Mouse (Mus musculus) left cerebral cortex, postnatal 14 days (tissue): ENCODE measurements around the gene Lrrk1. TPM values are rescaled to one million over a fixed set of nuclear protein-coding genes. Genes with fewer than 3 reads are reported as not detected.
A peak's percentile ranks its signal among the peaks of the same experiment; 100 is the strongest.

ENCODE experiments used
- DNase-seq, 2 experiments: peaks; one replicate each; pipeline ENCODE4 v3.0.0; 2021 to 2022; ENCODE audit warnings: low spot score in 2 of 2, mixed read lengths in 1 of 2
- intact Hi-C: fragments of 180-260 bp; cut with DNase I; formaldehyde crosslinking; loops from one replicate; pipeline ENCODE4 v1.15.1; 2025
- total RNA-seq, 2 experiments: library from RNA; stranded (reverse); gene quantifications; 2 replicates each; pipeline ENCODE4 v1.2.3; 2021

Gene Lrrk1
- total RNA-seq, 2 experiments from 2014 or later = 3.5 to 4.4 TPM

GRCm38 (mm10) chr7:66243766-66244325 is 144.3 kb downstream of the Lrrk1 start:
- intact Hi-C loops = no loop called here
- DNase-seq = no peak

GRCm38 (mm10) chr7:66241855-66242412 is 146.2 kb downstream of the Lrrk1 start:
- no peak for DNase-seq
- intact Hi-C loops = no loop called here

- intact Hi-C loops = no loop called here
- no peak for DNase-seq
Measured at GRCm38 (mm10) chr7:66238157-66238556, 150.0 kb downstream of the Lrrk1 start.

GRCm38 (mm10) chr7:66233947-66234516 is 154.1 kb downstream of the Lrrk1 start:
- intact Hi-C loops = no loop called here
- DNase-seq = no peak

- intact Hi-C loops = no loop called here
- no peak for DNase-seq
Measured at GRCm38 (mm10) chr7:66233141-66233946, 154.8 kb downstream of the Lrrk1 start.

- no peak for DNase-seq
- intact Hi-C loops = no loop called here
Measured at GRCm38 (mm10) chr7:66231861-66232260, 156.3 kb downstream of the Lrrk1 start.

- intact Hi-C loops = no loop called here
- DNase-seq = peak; percentile 26 to 44
Measured at GRCm38 (mm10) chr7:66230638-66231550, 157.3 kb downstream of the Lrrk1 start.

- intact Hi-C loops = no loop called here
- DNase-seq = no peak
Measured at GRCm38 (mm10) chr7:66230246-66230637, 157.9 kb downstream of the Lrrk1 start.

GRCm38 (mm10) chr7:66229433-66229832 is 158.7 kb downstream of the Lrrk1 start:
- no peak for DNase-seq
- intact Hi-C loops = no loop called here

GRCm38 (mm10) chr7:66228610-66228920 is 159.6 kb downstream of the Lrrk1 start:
- intact Hi-C loops = no loop called here
- DNase-seq = no peak

- intact Hi-C loops = no loop called here
- no peak for DNase-seq
Measured at GRCm38 (mm10) chr7:66227814-66228609, 160.1 kb downstream of the Lrrk1 start.

GRCm38 (mm10) chr7:66225881-66226280 is 162.3 kb downstream of the Lrrk1 start:
- DNase-seq = no peak
- intact Hi-C loops = no loop called here

GRCm38 (mm10) chr7:66224541-66224940 is 163.6 kb downstream of the Lrrk1 start:
- intact Hi-C loops = no loop called here
- DNase-seq = no peak

GRCm38 (mm10) chr7:66223731-66224130 is 164.4 kb downstream of the Lrrk1 start:
- intact Hi-C loops = no loop called here

GRCm38 (mm10) chr7:66222621-66223091 is 165.5 kb downstream of the Lrrk1 start:
- no peak for DNase-seq
- intact Hi-C loops = no loop called here

More at GRCm38 (mm10) chr7:66223731-66224130, 164.4 kb downstream of the Lrrk1 start:
- no peak for DNase-seq

GRCm38 (mm10) chr7:66219794-66220227 is 168.3 kb downstream of the Lrrk1 start:
- intact Hi-C loops = no loop called here
- DNase-seq = no peak

- intact Hi-C loops = no loop called here
- DNase-seq = no peak
Measured at GRCm38 (mm10) chr7:66219028-66219793, 168.9 kb downstream of the Lrrk1 start.
